Mouse (Mus musculus): ENCODE measurements at regions not wholly inside any gene's neighbourhood (a gene's known extent, or its start where the extent isn't known, plus 50 kb on each side); places are given as distances from the start of the nearest gene placed in this dataset.

DNA sequence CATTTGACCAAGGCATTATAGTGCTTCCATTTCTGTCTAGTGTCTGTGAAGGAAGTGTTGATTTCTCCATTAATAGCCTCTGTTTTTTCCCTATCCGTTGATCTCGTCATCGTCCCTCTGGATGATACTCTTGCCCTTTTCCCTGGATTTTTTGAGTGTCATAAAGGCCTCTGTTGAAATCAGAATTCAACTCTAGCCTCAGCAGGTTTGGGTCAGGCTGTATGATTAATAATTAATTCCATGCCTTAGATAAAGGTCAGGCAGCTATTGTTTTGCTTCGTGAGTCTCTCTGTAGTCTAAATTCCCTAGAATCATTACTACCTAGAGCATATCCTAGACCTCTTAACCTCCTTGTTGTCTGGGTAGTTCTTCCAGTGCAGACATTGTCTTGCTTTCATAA lies 63.0 kb upstream of the Vwde start:
- TF ChIP-seq CTCF (IDR thresholded peaks at IDR 0.05; ENCODE audit: extremely low read depth, insufficient read depth, insufficient read length, insufficient replicate concordance) (no peak), POLR2A (IDR thresholded peaks at IDR 0.05; ENCODE audit: low read depth, low read length) (no peak)
